Mouse (Mus musculus): ENCODE results near the gene Ces5a.

DNA sequence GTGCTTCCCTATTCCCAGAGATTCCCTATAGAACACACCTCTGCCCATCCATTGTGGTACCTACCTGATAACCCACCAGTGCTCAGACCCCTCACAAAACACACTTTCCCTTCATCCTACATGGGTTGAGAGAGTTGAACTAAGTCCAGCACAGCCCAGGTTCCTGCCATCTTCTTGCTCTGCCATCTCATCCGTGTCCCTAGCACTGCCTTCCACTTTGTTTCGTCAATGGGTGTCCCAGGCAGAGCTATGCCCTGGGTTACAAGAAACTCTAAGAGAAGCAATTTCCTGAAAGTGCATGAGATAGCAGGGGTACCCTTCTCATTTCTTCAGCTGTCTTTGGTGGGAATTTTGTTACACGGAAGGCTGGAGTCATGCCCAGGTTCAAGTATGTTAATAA is 33.0 kb upstream of the Ces5a start:
- TF ChIP-seq CTCF (IDR thresholded peaks at IDR 0.05) (no peak), EP300 (IDR thresholded peaks at IDR 0.05; ENCODE audit: insufficient read depth, low read depth, low read length) (no peak), POLR2A (IDR thresholded peaks at IDR 0.05; ENCODE audit: insufficient read depth, low read depth, low read length) (no peak)
